13 mouse cellular contexts compared by ENCODE assay signal in genomic region chr19:41901696-41902095, GRCm38 (mm10). TPM values are rescaled to one million over a fixed set of nuclear protein-coding genes. Genes with fewer than 3 reads are reported as not detected.
DNase-seq lines count a peak whose midpoint lies in the region; ATAC-seq and TF ChIP-seq lines count a peak whose summit lies in the region.
"Had no signal": no experiment of that assay in that cellular context is flagged by ENCODE, and none has a peak within 500 bp of the region (broad histone marks: within the 10 kb centered on the region; RNA-seq: fewer than 3 reads in every experiment).

No protein-coding gene starts in this region.

- no peak overlapping the region for H3K4me3 ChIP-seq in heart, embryonic 12.5 days
- no peak overlapping the region for H3K4me3 ChIP-seq in neural tube, embryonic 13.5 days
- H3K4me3 ChIP-seq in neural tube, embryonic 15.5 days (replicated peaks), result no peak overlapping the region
- no peak overlapping the region for H3K4me3 ChIP-seq in midbrain, postnatal 0 days (ENCODE audit: low read depth, low read length)

- 17% methylated on average over 2 of the region's 2 CpGs for WGBS in heart, embryonic 12.5 days
- WGBS in neural tube, embryonic 13.5 days, result 49% methylated on average over 2 of the region's 2 CpGs
- WGBS in neural tube, embryonic 15.5 days, result 56% methylated on average over 2 of the region's 2 CpGs
- WGBS in midbrain, postnatal 0 days, result 41% methylated on average over 2 of the region's 2 CpGs

- ATAC-seq in heart, embryonic 12.5 days (ENCODE audit: insufficient number of reproducible peaks, low FRiP score), result no peak
- ATAC-seq in neural tube, embryonic 13.5 days (ENCODE audit: low read depth), result no peak
- no peak for ATAC-seq in neural tube, embryonic 15.5 days (ENCODE audit: low FRiP score)
- ATAC-seq in common myeloid progenitor, adult 5-6 weeks (replicated peaks; ENCODE audit: low read depth, poor library complexity, severe bottlenecking), result peak; percentile 23; the same call in 1 of the 2 replicates
- no peak for ATAC-seq in midbrain, postnatal 0 days (ENCODE audit: low FRiP score)
- ATAC-seq: forebrain, postnatal 0 days had no signal

- no peak for TF ChIP-seq CTCF in midbrain, postnatal 0 days (IDR thresholded peaks at IDR 0.05)

- no peak for DNase-seq in heart, adult 8-10 months (ENCODE audit: low spot score)
- peak; percentile 65 for DNase-seq in thymus, postnatal 14 days
- no peak for DNase-seq in midbrain, postnatal 0 days (ENCODE audit: low spot score)
- DNase-seq in cerebellum, postnatal 4 days (ENCODE audit: low spot score in 2 of 2), result no peak
- DNase-seq: cerebellum, adult 18-20 months; forebrain, postnatal 0 days; gastrocnemius, postnatal 36 days; kidney, postnatal 36 days; lung, postnatal 10 days had no signal

- no peaks in the 10 kb centered on the region for H3K9me3 ChIP-seq in heart, embryonic 12.5 days (replicated peaks)
- H3K9me3 ChIP-seq in neural tube, embryonic 13.5 days, result no peaks in the 10 kb centered on the region
- H3K9me3 ChIP-seq in neural tube, embryonic 15.5 days (replicated peaks), result no peaks in the 10 kb centered on the region
- H3K9me3 ChIP-seq in midbrain, postnatal 0 days (ENCODE audit: low read length), result no peaks in the 10 kb centered on the region

- H3K36me3 ChIP-seq in heart, embryonic 12.5 days, result no peaks in the 10 kb centered on the region
- no peaks in the 10 kb centered on the region for H3K36me3 ChIP-seq in neural tube, embryonic 13.5 days
- no peaks in the 10 kb centered on the region for H3K36me3 ChIP-seq in neural tube, embryonic 15.5 days
- no peaks in the 10 kb centered on the region for H3K36me3 ChIP-seq in midbrain, postnatal 0 days (ENCODE audit: insufficient read depth, low read length)

- peak overlapping the region; percentile 71 for H3K27ac ChIP-seq in heart, embryonic 12.5 days (ENCODE audit: poor library complexity, severe bottlenecking)
- no peak overlapping the region for H3K27ac ChIP-seq in neural tube, embryonic 13.5 days (replicated peaks)
- H3K27ac ChIP-seq in neural tube, embryonic 15.5 days (replicated peaks), result no peak overlapping the region
- no peak overlapping the region for H3K27ac ChIP-seq in midbrain, postnatal 0 days (ENCODE audit: low read depth, low read length)

- no peaks in the 10 kb centered on the region for H3K27me3 ChIP-seq in heart, embryonic 12.5 days (replicated peaks)
- H3K27me3 ChIP-seq in neural tube, embryonic 13.5 days, result no peaks in the 10 kb centered on the region
- H3K27me3 ChIP-seq in neural tube, embryonic 15.5 days (replicated peaks), result no peaks in the 10 kb centered on the region
- no peaks in the 10 kb centered on the region for H3K27me3 ChIP-seq in midbrain, postnatal 0 days (ENCODE audit: insufficient read depth, low read length)

- H3K9ac ChIP-seq in heart, embryonic 12.5 days, result no peak overlapping the region; the same call in 1 of the 2 replicates
- 0 out of 2 replicates have a peak overlapping the region, but pooled peaks have one; percentile 43 for H3K9ac ChIP-seq in neural tube, embryonic 13.5 days
- no peak overlapping the region for H3K9ac ChIP-seq in neural tube, embryonic 15.5 days (replicated peaks)
- no peak overlapping the region for H3K9ac ChIP-seq in midbrain, postnatal 0 days (replicated peaks; ENCODE audit: low read length, poor library complexity, severe bottlenecking)
- H3K9ac ChIP-seq: forebrain, postnatal 0 days had no signal

- H3K4me2 ChIP-seq in heart, embryonic 12.5 days, result no peak overlapping the region
- no peak overlapping the region for H3K4me2 ChIP-seq in neural tube, embryonic 13.5 days
- H3K4me2 ChIP-seq in neural tube, embryonic 15.5 days, result no peak overlapping the region
- no peak overlapping the region for H3K4me2 ChIP-seq in midbrain, postnatal 0 days (ENCODE audit: low read depth, low read length, poor library complexity, severe bottlenecking)

- H3K4me1 ChIP-seq in heart, embryonic 12.5 days (replicated peaks), result peaks cover 14% of the 10 kb centered on the region
- H3K4me1 ChIP-seq in neural tube, embryonic 13.5 days (replicated peaks), result peaks cover 2% of the 10 kb centered on the region
- H3K4me1 ChIP-seq in neural tube, embryonic 15.5 days, result peaks cover 3% of the 10 kb centered on the region; the same call in 1 of the 2 replicates
- no peaks in the 10 kb centered on the region for H3K4me1 ChIP-seq in midbrain, postnatal 0 days (ENCODE audit: insufficient read depth, low read length)

RNA-seq across cellular contexts. Expression of gene Rrp12, which starts 5.7 kb away (rescaled TPM):
- polyA plus RNA-seq in heart, embryonic 12.5 days (2016; fragmentation: Nextera tagmentation; extraction: Ambion mirVana), result 16.9 TPM in 2 replicates
- 10 to 100 TPM; 16.4 to 18.7 (median 18.5) TPM for total RNA-seq in heart, adult 8-10 months (2022)
- polyA plus RNA-seq in neural tube, embryonic 13.5 days (2015; fragmentation: Nextera tagmentation; extraction: Ambion mirVana), result 15.4 and 15.6 TPM in 2 replicates
- polyA plus RNA-seq in neural tube, embryonic 15.5 days (2015; fragmentation: Nextera tagmentation; extraction: Ambion mirVana), result 17.9 and 18.5 TPM in 2 replicates
- total RNA-seq in common myeloid progenitor, adult 5-6 weeks (2017), result 20.5 and 23.3 TPM in 2 replicates
- total RNA-seq in midbrain, postnatal 0 days (2014; rRNA removed), result 20.6 and 21.2 TPM in 2 replicates
- 13.9 and 14.1 TPM in 2 replicates for polyA plus RNA-seq in midbrain, postnatal 0 days (2015; fragmentation: Nextera tagmentation; extraction: Ambion mirVana)

RNA-seq across cellular contexts. Expression of gene Pgam1, which starts 10.0 kb away (rescaled TPM):
- 906 and 931 TPM in 2 replicates for polyA plus RNA-seq in heart, embryonic 12.5 days (2016; fragmentation: Nextera tagmentation; extraction: Ambion mirVana)
- 100 to 1,000 TPM in 3 of 4 experiments, 10 to 100 TPM in 1; 94.6 to 149 (median 113) TPM for total RNA-seq in heart, adult 8-10 months (2022)
- 458 and 477 TPM in 2 replicates for polyA plus RNA-seq in neural tube, embryonic 13.5 days (2015; fragmentation: Nextera tagmentation; extraction: Ambion mirVana)
- polyA plus RNA-seq in neural tube, embryonic 15.5 days (2015; fragmentation: Nextera tagmentation; extraction: Ambion mirVana), result 540 and 577 TPM in 2 replicates
- 206 and 215 TPM in 2 replicates for total RNA-seq in common myeloid progenitor, adult 5-6 weeks (2017)
- total RNA-seq in midbrain, postnatal 0 days (2014; rRNA removed), result 473 and 479 TPM in 2 replicates
- polyA plus RNA-seq in midbrain, postnatal 0 days (2015; fragmentation: Nextera tagmentation; extraction: Ambion mirVana), result 536 and 596 TPM in 2 replicates

RNA-seq across cellular contexts. Expression of gene Exosc1, which starts 31.5 kb away (rescaled TPM):
- 49.2 and 52.2 TPM in 2 replicates for polyA plus RNA-seq in heart, embryonic 12.5 days (2016; fragmentation: Nextera tagmentation; extraction: Ambion mirVana)
- total RNA-seq in heart, adult 8-10 months (2022), result 10 to 100 TPM; 11.9 to 14.7 (median 13.7) TPM
- 64.4 and 69.4 TPM in 2 replicates for polyA plus RNA-seq in neural tube, embryonic 13.5 days (2015; fragmentation: Nextera tagmentation; extraction: Ambion mirVana)
- polyA plus RNA-seq in neural tube, embryonic 15.5 days (2015; fragmentation: Nextera tagmentation; extraction: Ambion mirVana), result 59.7 and 61.4 TPM in 2 replicates
- total RNA-seq in common myeloid progenitor, adult 5-6 weeks (2017), result 77.8 and 81.5 TPM in 2 replicates
- 18.0 and 28.8 TPM in 2 replicates for total RNA-seq in midbrain, postnatal 0 days (2014; rRNA removed)
- 61.2 and 62.3 TPM in 2 replicates for polyA plus RNA-seq in midbrain, postnatal 0 days (2015; fragmentation: Nextera tagmentation; extraction: Ambion mirVana)

RNA-seq across cellular contexts. Expression of gene Zdhhc16, which starts 31.6 kb away (rescaled TPM):
- 55.2 and 58.1 TPM in 2 replicates for polyA plus RNA-seq in heart, embryonic 12.5 days (2016; fragmentation: Nextera tagmentation; extraction: Ambion mirVana)
- 10 to 100 TPM; 12.4 to 14.1 (median 13.1) TPM for total RNA-seq in heart, adult 8-10 months (2022)
- polyA plus RNA-seq in neural tube, embryonic 13.5 days (2015; fragmentation: Nextera tagmentation; extraction: Ambion mirVana), result 75.4 and 76.1 TPM in 2 replicates
- 89.3 and 90.6 TPM in 2 replicates for polyA plus RNA-seq in neural tube, embryonic 15.5 days (2015; fragmentation: Nextera tagmentation; extraction: Ambion mirVana)
- total RNA-seq in common myeloid progenitor, adult 5-6 weeks (2017), result 21.9 and 41.6 TPM in 2 replicates
- 49.2 and 61.9 TPM in 2 replicates for total RNA-seq in midbrain, postnatal 0 days (2014; rRNA removed)
- 86.7 and 91.0 TPM in 2 replicates for polyA plus RNA-seq in midbrain, postnatal 0 days (2015; fragmentation: Nextera tagmentation; extraction: Ambion mirVana)

RNA-seq across cellular contexts. Expression of gene Frat2, which starts 53.8 kb away (rescaled TPM):
- 3.6 TPM in 2 replicates for polyA plus RNA-seq in heart, embryonic 12.5 days (2016; fragmentation: Nextera tagmentation; extraction: Ambion mirVana)
- total RNA-seq in heart, adult 8-10 months (2022), result 1 to 10 TPM; 2.2 to 4.6 (median 2.5) TPM
- 10.2 and 11.7 TPM in 2 replicates for polyA plus RNA-seq in neural tube, embryonic 13.5 days (2015; fragmentation: Nextera tagmentation; extraction: Ambion mirVana)
- 7.0 and 7.1 TPM in 2 replicates for polyA plus RNA-seq in neural tube, embryonic 15.5 days (2015; fragmentation: Nextera tagmentation; extraction: Ambion mirVana)
- 26.8 and 27.4 TPM in 2 replicates for total RNA-seq in common myeloid progenitor, adult 5-6 weeks (2017)
- total RNA-seq in midbrain, postnatal 0 days (2014; rRNA removed), result 6.9 and 10.4 TPM in 2 replicates
- 6.7 and 8.0 TPM in 2 replicates for polyA plus RNA-seq in midbrain, postnatal 0 days (2015; fragmentation: Nextera tagmentation; extraction: Ambion mirVana)
